Mouse (Mus musculus): ENCODE measurements around the gene Aars2.

Gene Aars2

GRCm38 (mm10) chr17:45544001-45544872, 37.6 kb downstream of the Aars2 start:
- DNase-seq: peak; percentile 60

GRCm38 (mm10) chr17:45544873-45545277, 38.2 kb downstream of the Aars2 start:
- peak; percentile 61 for DNase-seq

DNA sequence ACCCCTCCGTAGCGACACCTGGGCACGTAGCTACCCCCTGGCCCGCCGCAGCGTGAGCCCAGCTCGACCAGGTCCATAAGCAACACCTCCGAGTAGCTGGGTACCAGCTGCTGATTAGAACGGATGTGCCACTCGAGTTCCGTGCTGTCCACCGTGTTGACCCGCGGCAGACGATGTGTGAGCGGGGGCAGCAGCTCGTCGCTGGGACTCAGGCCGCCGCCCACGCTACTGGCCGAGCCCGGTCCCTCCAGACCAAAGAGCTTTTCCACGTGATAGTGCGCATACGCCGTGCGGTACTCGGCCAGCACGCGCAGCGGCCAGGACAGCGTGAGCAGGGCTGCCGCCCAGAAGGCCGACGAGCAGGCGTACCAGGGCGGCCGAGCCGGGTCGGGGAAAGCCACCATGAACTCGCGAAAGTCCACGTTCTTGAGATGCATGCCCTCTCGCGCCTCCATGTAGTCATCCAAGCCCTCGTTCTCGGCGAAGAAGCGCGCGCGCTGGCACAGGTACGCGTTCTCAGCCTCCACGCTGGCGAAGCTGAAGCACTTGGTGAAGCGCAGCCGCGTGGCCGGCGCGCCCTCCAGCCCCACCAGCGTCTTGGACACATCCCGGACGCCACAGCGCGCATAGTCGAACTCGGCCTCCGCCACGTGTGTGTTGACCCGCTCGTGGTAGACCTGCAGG, 38.8 kb downstream of the Aars2 start:
- peak; percentile 51 for DNase-seq

GRCm38 (mm10) chr17:45546941-45547340, 40.3 kb downstream of the Aars2 start:
- peak; percentile 65 for DNase-seq

GRCm38 (mm10) chr17:45547461-45548190, 41.0 kb downstream of the Aars2 start:
- peak; percentile 52 for DNase-seq

DNA sequence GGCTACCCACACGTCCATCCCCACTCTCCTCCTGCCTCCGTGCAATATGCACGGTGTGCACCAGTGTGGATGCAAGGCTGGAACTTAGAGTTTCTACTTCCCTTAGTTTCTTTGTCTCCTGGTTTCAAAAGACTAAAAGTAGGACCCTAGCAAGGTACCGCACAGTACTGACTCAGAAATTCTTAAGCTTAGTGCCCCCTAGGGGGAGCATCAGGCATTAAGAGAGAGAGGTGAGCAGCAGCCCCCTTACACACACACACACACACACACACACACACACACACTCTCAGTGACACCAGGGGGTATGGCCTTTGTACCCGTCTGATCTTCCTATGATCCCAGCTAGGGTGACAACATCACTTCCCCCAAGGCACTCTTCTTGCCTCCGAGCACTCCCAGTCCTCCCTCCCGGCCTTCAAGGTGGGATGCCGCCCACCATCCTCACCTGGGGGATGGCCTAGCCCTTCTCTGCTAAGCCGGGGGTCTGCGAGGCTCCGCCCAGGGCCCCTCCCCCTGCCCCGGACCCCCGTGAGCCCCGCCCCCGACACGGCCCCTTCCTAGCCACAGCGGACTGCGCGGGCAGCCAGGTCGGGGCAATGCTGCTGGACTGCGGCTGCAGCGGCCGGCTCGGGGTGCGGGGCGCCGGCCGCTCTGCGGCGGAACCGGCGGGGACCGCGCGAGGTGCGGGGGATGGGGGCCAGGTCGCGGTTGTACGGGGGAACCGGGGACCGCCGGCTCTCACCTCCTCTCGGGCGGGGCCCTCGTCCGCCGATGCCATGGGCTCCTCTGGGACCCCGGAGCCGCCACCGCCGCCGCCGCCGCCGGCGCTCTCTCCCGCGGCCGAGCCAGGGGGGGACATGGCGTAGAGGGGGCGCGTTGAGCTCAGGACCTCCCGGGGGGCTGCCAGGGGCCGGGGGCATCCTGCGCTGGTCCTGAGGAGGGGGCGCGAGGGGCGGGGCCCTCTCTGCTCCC, 42.2 kb downstream of the Aars2 start:
- peak; percentile 73 for DNase-seq

- DNase-seq: peak; percentile 78
Measured at GRCm38 (mm10) chr17:45549617-45550181, 43.1 kb downstream of the Aars2 start, which contains the start of gene Tmem151b. Gene Tmem151b, minus strand, starts transcription at chr17:45549677.

GRCm38 (mm10) chr17:45550253-45550652, 43.6 kb downstream of the Aars2 start:
- DNase-seq: peak; percentile 47

GRCm38 (mm10) chr17:45551249-45551796, 44.7 kb downstream of the Aars2 start:
- DNase-seq: no peak

- DNase-seq: peak; percentile 84
Measured at GRCm38 (mm10) chr17:45551816-45552451, 45.3 kb downstream of the Aars2 start.

DNA sequence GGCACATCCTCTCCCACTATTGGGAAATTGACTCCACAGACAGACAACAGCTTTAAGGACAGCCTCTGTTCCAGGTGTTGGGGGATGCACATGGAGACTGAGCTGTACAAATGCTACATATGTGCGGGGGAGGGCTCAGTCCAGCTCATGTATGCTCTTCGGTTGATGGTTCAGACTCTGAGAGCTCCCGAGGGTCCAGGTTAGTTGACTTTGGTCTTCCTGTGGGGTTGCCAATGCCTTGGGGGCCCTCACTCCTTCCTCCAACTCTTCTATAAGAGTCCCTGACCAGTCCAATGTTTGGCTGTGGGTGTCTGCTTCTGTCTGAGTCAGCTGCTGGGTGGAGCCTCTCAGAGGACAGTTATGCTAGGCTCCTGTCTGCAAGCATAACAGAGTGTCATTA, 46.4 kb downstream of the Aars2 start:
- no peak for DNase-seq

- peak; percentile 19 for DNase-seq
Measured at GRCm38 (mm10) chr17:45554420-45554819, 47.8 kb downstream of the Aars2 start.

DNA sequence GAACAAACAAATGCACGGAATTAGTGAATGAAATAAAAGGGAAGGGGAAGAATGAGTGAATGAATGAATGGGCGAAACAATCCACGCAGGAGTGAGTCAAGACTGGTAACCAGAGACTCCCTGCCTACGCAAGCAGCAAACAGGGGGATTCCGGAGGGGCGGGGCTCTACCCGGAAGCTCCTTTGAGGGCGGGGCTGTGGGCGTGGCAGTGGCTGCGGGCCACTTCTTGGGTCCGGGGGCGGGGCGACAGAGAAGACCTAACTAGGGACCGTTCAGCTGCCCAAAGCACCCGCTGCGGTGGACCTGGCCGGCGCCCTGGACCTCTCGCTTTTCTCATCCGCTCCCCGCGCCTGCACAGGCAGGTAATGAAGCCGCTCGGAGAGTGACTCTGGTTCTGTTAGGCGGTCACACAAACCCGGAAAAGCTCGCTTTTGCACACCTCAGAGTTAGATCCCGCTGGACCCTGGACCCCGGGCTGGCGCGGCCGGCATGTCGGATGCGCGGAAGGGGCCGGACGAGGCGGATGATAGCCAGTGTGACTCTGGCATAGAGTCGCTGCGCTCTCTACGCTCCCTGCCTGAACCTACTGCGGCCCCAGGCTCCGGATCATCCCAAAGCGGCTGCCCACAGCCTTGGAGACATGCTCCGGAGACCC, 48.9 kb downstream of the Aars2 start, which contains the start of gene Nfkbie:
TSS of gene Nfkbie (plus strand) at position 252 of the 655 bp plus-strand sequence.
- peak; percentile 93 for DNase-seq

GRCm38 (mm10) chr17:45556107-45556489, 49.5 kb downstream of the Aars2 start:
- DNase-seq: peak; percentile 32

GRCm38 (mm10) chr17:45556514-45557245, 50.0 kb downstream of the Aars2 start:
- DNase-seq: no peak

DNA sequence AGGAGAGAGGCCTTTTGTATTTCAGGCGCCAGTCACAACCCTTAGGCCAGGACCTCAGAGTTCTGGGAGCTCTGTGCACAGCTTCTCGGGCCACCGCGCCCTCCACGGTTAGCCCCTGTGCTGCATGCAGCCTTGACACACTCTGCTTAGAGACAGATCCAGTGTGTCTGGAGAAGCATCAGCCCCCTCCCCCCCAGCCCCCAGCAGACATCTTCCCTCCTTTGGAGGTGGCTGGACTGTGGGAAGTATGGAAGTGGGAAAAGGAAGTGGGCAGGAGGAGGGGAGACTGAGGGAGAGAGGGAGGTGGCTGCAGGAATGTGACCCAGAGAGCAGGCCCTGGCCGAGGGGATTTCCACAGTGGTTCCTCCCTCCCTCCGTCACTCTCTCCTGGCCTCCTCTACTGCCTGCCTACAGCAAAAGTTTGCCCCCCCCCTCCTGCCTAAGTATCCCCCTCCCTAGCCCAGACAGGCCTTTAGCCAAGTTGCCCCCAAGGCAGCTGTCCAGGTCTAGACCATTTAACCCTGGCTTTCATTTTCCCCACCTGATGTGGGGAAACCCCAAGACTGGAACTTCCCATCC, 50.7 kb downstream of the Aars2 start:
- DNase-seq: no peak

DNA sequence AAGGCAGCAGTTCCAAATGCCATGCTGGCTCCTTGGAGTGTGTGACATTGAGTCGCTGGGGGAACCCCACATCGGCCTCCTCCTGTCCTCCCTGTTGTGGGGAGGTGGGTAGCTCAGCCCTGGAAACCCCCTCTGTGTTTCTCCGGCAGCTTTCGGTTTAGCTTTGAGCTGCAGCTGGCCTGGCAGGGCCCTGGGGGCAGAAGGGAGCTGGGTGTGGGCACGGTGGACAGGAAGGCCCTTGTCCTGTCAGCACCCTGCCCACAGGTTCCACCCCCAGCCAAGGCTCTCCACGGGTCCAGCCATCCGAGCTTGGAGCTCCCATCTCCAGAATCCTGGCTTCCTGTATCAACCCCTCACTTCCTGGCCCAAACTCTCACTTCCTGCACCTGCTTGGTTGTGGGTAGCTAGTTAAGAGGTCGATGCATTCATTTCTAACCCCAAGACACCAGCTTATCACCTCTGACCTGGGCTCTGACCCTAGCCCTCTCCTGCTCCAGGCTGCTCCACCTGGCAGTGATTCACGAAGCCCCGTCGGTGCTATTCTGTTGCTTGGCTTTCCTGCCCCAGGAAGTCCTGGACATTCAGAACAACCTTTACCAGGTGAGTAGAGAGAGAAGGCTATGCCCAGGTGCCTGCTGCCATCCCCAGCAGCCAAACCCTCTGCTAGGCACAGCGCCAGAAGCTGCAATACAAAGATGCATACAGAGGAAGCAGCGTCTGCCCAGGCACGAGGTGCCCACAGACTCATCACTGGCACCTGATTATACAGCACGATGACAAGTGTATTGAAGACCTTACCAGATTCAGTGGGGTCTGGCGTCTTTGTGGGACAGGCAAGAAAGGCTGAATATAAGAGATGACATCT, 51.6 kb downstream of the Aars2 start:
- no peak for DNase-seq
